Mouse (Mus musculus) left cerebral cortex, adult 18-20 months (tissue): ENCODE measurements around the gene Unc119b. TPM values are rescaled to one million over a fixed set of nuclear protein-coding genes. Genes with fewer than 3 reads are reported as not detected.
"Not testable (repeated sequence)": the region's sequence is repeated elsewhere in the genome, so short reads cannot be mapped to it uniquely, and the experiment has no call there.

ENCODE experiments used
- DNase-seq, 2 experiments: peaks; one replicate each; pipeline ENCODE4 v3.0.0; 2021 to 2022; ENCODE audit warnings: low spot score in 2 of 2, mixed read lengths in 1 of 2
- long read RNA-seq, 2 experiments: library from polyadenylated mRNA; stranded (forward); transcript quantifications; one replicate each; pipeline ENCODE4 v2.0.0; 2021
- total RNA-seq, 2 experiments: library from RNA; stranded (reverse); gene quantifications; 2 replicates each; pipeline ENCODE4 v1.2.3; 2021

Unc119b gene
- total RNA-seq, result 10 to 100 TPM; 28.8 to 28.9 TPM
- long read RNA-seq, experiment 1, transcript Unc119b-201 (5 exons, 3,659 nt), result major isoform, 48 of 54 reads
- long read RNA-seq, experiment 1, partial matches to known transcripts, result 2 of 54 reads
- long read RNA-seq, experiment 1, other reads (novel, unspliced or antisense), result 4 of 54 reads
- long read RNA-seq, experiment 2, transcript Unc119b-201 (5 exons, 3,659 nt), result major isoform, 32 of 38 reads
- long read RNA-seq, experiment 2, partial matches to known transcripts, result 0 of 38 reads
- long read RNA-seq, experiment 2, other reads (novel, unspliced or antisense), result 5 of 38 reads

DNA sequence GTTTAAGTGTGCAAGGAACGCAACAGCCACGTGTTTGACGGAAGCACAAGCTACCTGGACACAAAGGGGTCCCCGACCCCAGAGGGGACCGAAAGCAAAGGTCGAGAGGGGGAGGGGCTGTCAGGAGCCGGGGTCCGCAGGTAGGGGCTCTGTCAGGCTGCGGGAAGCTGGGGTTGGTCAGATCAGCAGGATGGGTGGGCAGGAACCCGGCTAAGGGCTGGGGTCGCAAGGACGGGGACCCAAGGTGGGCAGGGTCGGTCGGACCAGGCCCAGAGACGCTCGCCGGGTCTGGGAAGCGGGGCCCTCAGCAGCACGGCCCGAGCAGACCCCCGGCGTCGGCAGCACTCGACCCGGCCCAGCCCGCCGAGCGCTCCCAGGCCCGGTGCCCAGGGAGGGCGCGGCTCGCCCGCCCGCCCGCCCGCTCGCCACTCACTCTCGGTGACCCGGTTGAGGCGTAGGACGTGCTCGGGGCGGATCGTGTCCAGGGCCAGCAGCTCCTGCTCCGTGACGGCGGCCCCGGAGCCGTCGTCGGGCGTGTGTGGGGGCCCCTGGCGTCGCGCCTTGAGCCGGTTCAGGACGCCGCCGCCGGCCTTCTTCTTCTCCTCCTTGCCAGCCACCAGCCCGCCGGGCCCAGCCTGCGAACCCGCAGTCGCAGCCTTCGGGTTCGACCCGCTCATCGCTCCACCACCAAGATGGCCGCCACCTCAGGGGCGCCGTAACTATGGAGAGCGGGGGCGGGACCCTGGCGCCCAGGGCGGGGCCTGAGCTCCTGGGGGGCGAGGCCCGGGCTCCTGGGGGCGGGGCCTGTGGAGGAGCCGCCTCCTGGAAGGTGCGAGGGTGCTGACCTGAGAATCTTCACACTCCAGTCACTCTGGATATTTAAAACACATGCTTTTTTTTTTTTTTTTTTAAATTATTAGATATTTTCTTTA is at the start of gene Unc119b:
Gene Unc119b (minus strand): TSS at position 742 of the 932 bp plus-strand sequence.
- DNase-seq, result peak; percentile 80 to 86

GRCm38 (mm10) chr5:115183482-115183881 is 48.7 kb upstream of the Unc119b start:
- DNase-seq, result no peak

DNA sequence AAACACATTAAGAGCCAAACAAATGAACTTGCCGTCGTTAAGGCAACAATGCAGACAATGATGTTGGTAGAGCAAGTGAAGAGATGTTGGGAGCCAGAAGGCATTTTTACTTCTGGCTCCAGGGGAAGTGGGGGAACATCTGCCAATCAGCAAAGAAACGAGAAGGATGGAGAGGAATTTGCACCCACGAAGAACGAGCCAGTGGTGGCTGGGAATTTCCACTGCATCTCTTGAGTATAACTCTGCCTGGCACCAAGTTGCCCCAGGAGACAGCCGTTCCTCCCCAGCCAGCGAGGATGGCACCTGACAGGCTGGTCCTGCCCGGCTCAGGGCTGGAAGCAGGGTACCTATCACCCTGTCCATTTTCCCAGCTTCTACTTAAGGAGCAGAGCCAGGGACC is 48.1 kb upstream of the Unc119b start:
- no peak for DNase-seq

DNA sequence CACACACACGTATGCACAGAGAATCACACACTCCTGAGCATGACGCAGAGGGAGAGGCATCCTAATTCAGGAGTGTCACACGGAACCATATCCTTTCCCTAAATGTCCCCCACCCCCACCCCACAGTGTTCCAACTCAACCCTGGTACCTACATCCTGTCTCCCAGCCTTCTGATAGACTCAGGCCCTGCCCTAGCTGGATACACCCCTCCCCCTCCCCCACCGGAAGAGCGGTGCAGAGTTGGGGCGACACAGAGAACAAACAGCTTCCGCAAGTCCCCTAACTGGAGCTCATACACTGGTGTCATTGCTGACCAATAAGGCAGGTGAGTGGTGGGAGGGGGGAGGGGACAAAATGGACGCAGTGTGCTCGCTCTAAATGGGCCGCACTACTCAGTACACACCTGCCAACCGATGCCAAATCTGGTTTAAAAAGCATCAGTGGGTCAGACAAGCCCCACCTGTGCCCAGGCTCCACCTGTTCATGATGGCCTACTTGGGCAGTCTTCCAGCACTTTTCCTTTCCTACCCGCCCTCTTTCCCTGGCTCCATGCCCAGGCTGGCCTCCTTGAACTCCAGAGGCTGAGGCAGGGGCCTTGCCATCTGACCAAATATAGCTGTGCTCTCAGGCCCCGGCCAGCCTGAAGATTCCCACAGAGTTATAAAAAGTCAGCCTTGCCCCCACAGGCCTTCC is 46.6 kb upstream of the Unc119b start:
- no peak for DNase-seq

DNA sequence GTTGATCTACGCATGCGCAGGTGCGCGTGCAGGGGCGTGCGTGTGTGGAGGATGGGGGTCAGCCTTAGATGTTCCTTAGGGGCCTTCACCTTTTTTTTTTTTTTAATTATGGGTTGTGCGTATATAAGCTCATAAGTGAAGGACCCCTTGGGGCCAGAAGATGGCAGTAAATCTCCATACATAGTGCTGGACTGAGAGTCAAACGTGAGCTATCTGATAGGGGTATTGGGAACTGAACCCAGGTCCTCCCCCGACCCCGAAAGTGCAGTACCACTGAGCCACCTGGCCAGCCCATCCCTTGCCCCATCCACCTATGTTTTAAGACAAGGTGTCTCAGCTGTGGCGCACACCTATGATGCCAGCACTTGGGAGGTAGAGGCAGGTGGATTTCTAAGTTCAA is 44.8 kb upstream of the Unc119b start:
- DNase-seq, result no peak

DNA sequence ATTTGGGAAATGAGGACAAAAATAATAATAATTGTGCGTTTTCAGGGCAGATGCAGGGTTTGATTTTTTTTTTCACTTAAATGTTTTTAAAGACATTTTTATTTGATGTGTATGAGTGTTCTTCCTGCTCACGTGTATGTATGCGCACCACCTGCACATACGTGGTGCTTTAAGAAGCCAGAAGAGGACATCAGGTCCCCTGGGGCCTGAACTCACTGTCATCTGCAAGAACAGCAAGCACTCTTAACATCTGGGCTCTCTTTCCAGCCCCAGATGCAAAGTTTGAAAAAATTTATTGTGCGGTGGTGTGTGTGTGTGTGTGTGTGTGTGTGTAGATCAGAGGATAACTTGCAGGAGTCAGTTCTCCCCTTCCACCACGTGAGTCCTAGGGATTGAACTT is 43.1 kb upstream of the Unc119b start:
- no peak for DNase-seq

- DNase-seq, result no peak
These were observed 39.8 kb upstream of the Unc119b start for GRCm38 (mm10) chr5:115174554-115174953.

DNA sequence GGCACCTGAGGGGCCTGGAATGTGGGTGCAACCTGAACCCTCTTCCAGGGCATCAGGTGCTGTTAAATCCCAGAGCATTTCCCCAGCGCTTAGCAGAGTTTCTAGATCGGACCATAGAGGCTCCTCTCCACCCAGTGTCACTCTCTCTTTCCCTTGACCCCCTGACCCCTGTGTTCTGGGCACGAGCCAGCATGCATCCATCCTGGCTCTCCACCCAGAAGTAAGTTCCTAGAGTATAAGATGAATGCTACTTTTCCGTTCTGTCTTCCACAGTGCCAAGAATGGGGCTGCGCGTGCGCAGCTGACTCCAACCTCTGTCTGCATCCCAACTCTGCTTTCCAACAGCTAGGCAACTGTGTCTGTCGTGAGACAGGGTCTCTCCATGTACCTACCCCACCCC is 35.4 kb upstream of the Unc119b start:
- DNase-seq, result no peak

DNA sequence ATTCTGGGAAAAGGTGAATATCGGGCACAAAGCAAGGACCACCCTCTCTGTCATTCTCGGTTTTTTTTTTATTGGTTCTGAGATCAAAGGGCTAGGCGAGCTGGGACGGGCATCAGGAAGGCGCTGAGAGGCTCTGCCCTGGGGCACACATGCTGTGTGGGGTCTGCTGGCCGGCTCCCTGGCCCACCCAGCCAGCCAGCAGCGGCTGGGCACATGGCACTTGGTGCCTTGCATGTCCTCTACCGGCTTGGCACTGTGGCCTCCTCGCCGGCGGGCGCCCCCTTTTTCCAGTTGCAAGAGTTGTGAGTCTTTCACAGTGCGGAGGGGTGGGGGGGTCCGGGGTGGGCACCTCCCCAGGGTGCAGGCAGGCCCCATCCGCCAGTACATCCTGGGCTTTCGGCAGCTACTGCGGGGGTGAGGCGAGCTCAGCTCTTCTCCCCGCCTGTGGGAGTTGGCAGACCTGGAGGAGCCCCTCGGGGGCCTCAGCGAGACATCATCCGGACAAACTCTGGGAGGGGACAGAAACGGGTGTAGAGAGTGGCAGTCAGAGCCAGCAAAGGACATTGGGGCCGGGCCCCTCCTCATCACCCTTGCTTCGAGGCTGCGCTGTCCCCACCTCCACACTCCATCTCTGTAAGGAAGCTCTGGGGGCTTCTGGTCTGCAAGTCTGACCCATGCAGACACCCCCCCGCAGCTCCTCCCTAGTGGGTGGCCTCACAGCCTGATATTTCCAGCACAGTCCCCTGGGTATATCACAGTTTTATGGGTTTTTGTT is 34.1 kb upstream of the Unc119b start:
- no peak for DNase-seq

GRCm38 (mm10) chr5:115167396-115167795 is 32.6 kb upstream of the Unc119b start:
- no peak for DNase-seq

- DNase-seq, result no peak
These were observed 32.0 kb upstream of the Unc119b start for GRCm38 (mm10) chr5:115166815-115167194.

GRCm38 (mm10) chr5:115165895-115166814 is 31.4 kb upstream of the Unc119b start:
- DNase-seq, result no peak

GRCm38 (mm10) chr5:115165351-115165750 is 30.6 kb upstream of the Unc119b start:
- DNase-seq, result no peak

- not testable (repeated sequence) for DNase-seq
These were observed 29.7 kb upstream of the Unc119b start for GRCm38 (mm10) chr5:115164446-115164845.

DNA sequence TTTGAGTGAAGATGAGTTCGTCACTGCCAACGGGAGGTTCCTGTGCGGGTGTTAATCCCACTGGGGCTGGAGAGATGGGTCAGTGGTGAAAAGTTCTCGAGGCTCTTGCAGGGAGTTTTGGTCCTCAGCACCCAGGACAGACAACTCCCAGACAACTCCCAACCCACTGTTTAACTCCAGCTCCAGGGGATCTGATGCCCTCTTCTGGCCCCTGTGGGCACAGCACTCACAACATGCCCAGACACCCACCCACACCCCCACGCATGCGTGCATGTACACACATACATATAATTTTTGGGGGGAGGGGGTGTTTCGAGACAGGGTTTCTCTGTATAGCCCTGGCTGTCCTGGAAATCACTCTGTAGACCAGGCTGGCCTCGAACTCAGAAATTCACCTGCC is 28.8 kb upstream of the Unc119b start:
- peak; percentile 62 to 66 for DNase-seq

GRCm38 (mm10) chr5:115161940-115162279 is 27.1 kb upstream of the Unc119b start:
- DNase-seq, result not testable (repeated sequence)

DNA sequence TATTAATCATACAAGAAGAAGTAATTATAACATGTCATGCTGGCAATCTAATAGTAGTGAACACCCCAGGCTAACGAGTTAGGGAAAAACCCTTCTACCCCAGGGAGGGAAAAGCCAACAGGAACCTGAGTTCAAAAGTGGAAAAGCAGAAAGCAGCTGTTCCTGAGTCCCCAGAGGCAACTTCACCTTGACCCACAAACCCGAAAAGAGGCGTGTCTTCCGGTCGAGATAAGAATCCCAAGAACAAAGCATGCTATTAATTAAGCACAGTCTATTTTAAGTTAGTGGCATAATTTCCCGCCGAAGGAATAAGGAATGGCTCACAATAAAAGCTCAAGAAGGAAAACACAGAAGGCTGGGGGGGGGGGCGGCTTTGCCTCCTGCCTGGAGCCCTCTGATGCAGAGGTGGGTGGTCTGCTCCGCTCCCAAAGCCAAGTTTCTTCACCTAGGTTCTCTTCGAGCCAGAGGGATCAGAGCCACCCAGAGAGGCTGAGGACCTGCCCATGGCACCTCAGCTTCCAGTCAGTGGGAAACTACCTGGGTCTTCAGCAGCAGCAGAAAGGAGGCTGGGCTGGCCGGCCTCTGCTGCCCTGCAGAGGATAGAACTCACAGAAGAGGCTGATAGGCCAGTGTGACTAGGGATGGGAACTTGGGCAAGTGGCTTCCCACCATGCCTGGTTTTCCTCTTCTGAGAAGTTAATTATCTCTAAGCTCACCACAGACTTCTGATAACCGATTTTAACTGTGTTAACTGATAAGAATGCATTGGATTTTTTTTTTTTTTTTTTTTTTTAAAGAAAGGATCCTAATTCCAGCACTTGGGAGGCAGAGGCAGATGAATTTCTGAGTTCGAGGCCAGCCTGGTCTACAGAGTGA is 26.5 kb upstream of the Unc119b start:
- no peak for DNase-seq

DNA sequence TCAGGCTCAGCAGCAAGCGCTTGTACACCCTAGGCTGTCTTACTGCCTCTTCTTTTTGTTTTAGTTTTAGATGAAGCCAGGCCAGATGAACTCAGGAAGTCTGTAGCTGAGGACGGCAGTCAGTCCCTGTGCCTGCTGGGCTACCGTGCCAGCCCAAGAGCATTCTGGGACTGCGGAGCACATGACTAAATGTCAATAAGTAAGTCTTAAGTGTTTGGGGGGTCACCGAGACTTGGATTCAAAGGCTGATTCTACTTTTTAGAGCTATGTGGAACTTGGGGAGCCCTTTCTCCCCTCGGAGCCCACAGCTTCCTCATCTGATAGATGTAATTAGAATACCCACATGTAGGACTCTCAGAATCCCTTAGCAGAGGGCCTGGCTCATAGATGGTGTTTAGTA is 25.9 kb upstream of the Unc119b start:
- no peak for DNase-seq

DNA sequence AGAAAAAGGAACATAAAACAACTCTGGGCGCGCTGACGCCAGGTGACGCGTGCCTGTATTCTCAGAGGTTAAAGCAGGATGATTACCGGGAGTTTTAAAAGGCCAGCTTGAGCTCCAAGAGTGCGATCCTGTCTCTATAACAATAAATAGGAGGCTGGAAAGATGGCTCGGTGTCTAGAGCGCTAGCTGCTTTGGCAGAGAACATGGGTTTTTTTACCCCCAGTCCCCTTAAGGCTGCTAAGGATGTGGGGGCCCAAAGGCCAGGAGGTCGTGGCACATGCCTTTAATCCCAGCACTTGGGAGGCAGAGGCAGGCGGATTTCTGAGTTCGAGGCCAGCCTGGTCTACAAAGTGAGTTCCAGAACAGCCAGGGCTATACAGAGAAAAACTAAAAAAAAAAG is 24.4 kb upstream of the Unc119b start:
- no peak for DNase-seq
